Mouse (Mus musculus) layer of hippocampus, adult 9-10 months (tissue): Measurements from ENCODE around the gene Setd5.

Experiments used
- DNase-seq: peaks from one replicate; pipeline ENCODE4 v3.0.0; 2022; ENCODE audit warnings: low spot score

Setd5 gene

DNA sequence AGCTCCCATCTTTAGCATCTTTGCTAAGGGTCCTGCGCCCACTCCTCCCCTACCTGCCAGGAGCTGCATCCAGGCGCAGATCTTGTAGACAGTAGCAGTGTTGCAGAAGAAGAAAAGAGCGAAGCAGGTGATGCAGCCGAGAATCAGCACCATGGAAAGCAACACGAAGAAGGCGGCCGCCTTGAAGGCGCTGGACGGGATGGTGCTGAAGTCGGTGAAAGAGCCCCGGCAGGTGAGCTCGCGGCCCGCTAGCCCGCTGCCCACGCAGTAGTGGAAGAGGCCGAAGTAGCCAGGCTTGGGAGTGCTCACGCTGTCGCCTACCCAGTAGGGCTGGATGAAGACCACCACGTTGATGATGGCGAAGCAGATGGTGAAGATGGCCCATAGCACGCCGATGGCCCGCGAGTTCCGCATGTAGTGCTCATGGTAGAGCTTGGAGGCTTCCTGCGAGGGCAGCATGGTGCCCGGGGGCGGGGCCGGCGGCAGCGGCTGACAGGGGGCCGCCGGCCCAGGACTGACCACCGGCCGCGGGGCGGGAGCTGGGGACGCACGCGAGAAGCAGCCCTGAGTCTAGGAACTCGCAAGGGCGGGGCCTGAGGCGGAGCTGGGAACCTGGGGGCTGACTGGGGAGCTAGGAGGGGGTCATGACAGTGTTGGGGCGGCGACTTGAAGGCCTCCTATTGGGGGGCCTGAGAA lies 116.7 kb downstream of the Setd5 start:
- DNase-seq = no peak

DNA sequence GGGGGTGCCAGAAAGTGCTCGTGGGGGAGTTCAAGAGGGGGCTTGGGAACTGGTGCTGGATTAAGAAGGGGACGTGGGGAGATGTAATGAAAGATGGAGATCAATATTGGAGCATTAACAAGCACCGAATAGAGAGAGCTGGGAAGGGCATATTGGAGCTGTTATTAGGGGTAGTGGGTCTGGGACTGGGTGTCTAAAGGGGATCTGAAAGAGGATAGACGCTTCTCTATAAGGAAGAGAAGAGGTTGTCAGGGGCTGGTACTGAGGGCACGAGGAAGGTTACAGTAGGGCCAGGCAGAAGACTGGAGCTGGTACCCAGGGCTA lies 117.3 kb downstream of the Setd5 start:
- no peak for DNase-seq

- DNase-seq = no peak
Observed at GRCm38 (mm10) chr6:113194841-113195595, 117.9 kb downstream of the Setd5 start, which contains the start of gene Lhfpl4. Lhfpl4 (minus strand) TSS chr6:113195384.

- DNase-seq = no peak
Observed at GRCm38 (mm10) chr6:113195596-113195992, 118.4 kb downstream of the Setd5 start.
